Mouse (Mus musculus) liver, adult (tissue): ENCODE results near the gene Gm11562.
"Not testable (repeated sequence)": the region's sequence is repeated elsewhere in the genome, so short reads cannot be mapped to it uniquely, and the experiment has no call there.

Source experiments
- GATA4 ChIP-seq: IDR thresholded peaks from 2 replicates; pipeline ENCODE4 v1.6.1; 2014; ENCODE audit warnings: mild to moderate bottlenecking, low read length; ENCODE audit not compliant: insufficient replicate concordance

Gm11562 gene

DNA sequence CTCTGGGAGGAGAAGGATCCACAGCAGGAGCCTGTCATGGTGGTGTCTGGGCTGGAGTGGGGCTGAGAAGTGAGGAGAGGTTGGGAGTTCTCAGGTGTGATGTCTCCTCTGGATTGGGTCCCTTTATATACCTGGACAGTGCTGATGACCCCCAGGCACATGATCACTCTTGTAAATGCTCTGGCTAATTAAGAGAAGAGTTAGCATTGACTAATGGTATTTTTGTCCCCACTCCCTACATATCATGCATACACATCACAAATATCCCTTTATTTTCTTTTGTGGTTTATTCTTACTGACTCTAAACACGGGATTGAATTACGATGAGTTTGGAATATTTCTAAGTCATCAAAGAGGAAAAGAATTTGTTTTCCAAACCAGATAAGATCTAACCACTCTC is at the start of gene Gm11562:
Gene Gm11562 (minus strand): TSS at position 101 of the 400 bp plus-strand sequence.
- no peak for TF ChIP-seq GATA4

GRCm38 (mm10) chr11:99665860-99666259 is 45.6 kb upstream of the Gm11562 start, which contains the start of gene Krtap4-6:
TSS of gene Krtap4-6 (minus strand) at chr11:99665960.
- TF ChIP-seq GATA4 = no peak

- no peak for TF ChIP-seq GATA4
These were observed 42.6 kb upstream of the Gm11562 start for GRCm38 (mm10) chr11:99662802-99663201.

- no peak for TF ChIP-seq GATA4
These were observed 39.0 kb upstream of the Gm11562 start for GRCm38 (mm10) chr11:99659256-99659655.

DNA sequence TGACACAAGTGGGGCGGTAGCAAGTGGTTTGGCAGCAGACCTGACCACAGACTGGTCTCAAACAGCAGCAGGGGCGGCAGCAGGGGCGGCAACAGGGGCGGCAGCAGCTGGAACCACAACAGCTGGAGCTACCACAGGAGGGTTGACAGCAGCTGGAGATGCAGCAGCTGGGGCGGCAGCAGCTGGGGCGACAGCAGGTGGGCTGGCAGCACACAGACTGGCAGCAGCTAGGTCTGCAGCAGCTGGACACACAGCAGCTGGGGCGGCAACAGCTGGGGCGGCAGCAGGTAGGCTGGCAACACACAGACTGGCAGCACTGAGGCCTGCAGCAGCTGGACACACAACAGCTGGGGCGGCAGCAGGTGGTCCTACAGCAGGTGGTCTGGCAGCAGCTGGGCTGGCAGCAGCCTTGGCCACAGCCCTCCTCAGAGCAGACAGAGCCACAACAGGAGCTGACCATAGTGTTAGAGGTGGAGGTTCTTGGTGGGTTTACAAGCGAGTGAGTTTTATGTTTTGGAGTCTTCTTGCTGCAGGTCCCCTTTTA is 38.3 kb upstream of the Gm11562 start, which contains the start of gene Gm11563:
Gene Gm11563 (minus strand): TSS at position 494 of the 544 bp plus-strand sequence.
- not testable (repeated sequence) for TF ChIP-seq GATA4

DNA sequence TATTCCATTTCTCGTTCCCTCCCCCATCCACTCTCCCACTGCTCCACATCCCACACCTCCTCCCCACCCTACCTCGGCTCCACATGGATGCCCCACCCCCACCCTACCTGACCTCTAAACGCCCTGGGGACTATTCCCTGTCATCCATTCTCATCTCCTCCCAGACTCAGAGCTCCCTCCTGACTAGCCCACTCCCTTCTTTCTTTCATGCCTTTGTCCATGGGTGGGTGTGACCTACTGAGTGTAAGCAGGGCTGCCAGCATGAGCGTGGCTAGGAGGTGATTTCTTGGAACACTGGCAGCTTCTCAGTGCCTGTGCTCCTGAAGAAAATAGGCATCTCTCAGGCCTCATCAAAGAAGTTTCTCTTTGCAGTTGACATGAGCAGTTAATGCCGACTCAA is 36.8 kb upstream of the Gm11562 start:
- TF ChIP-seq GATA4 = no peak

GRCm38 (mm10) chr11:99650136-99650535 is 29.9 kb upstream of the Gm11562 start, which contains the start of gene Gm11555:
TSS of gene Gm11555 (minus strand) at chr11:99650236.
- TF ChIP-seq GATA4 = no peak

DNA sequence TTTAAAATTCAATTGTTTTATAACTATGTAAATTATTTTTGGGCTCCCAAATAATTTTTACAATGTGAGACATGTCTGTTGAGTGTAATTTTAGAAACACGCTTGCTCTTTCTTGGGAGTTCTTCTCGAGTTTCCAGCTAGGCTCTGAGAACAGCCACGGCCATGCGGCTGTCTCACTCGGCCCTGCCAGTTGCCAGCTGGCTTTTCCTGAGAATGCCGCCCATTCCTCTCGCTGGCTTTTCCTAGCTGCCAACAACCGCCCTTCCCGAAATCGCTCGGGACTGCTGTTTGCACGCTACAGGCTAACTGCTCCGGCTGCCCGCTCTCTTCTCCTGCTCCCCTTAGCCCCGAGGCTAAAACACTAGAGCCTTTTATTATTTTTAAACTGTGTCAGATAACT is 26.2 kb upstream of the Gm11562 start:
- no peak for TF ChIP-seq GATA4

GRCm38 (mm10) chr11:99644351-99644750 is 24.1 kb upstream of the Gm11562 start:
- TF ChIP-seq GATA4 = no peak

DNA sequence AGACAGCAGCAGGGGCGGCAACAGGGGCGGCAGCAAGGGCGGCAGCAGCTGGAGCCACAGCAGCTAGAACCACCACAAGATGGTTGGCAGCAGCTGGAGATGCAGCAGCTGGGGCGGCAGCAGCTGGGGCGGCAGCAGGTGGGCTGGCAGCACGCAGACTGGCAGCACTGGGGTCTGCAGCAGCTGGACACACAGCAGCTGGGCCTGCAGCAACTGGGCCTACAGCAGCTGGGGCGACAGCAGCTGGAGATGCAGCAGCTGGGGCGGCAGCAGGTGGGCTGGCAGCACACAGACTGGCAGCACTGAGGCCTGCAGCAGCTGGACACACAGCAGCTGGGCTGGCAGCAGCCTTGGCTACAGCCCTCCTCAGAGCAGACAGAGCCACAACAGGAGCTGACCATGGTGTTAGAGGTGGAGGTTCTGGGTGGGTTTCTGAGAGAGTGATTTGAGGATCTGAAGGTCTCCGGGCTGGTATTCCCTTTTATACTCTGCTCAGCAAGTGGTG is 23.5 kb upstream of the Gm11562 start, which contains the start of gene Krtap4-7:
Gene Krtap4-7 (minus strand): TSS at position 455 of the 505 bp plus-strand sequence.
- not testable (repeated sequence) for TF ChIP-seq GATA4

GRCm38 (mm10) chr11:99640926-99641325 is 20.7 kb upstream of the Gm11562 start:
- TF ChIP-seq GATA4 = no peak

- no peak for TF ChIP-seq GATA4
These were observed 16.9 kb upstream of the Gm11562 start for GRCm38 (mm10) chr11:99637086-99637485.

GRCm38 (mm10) chr11:99634653-99635134 is 14.5 kb upstream of the Gm11562 start, which contains the start of gene Krtap4-2:
TSS of gene Krtap4-2 (minus strand) at chr11:99635084.
- no peak for TF ChIP-seq GATA4

- no peak for TF ChIP-seq GATA4
These were observed 13.1 kb upstream of the Gm11562 start for GRCm38 (mm10) chr11:99633293-99633692.

- TF ChIP-seq GATA4 = no peak
These were observed 10.7 kb upstream of the Gm11562 start for GRCm38 (mm10) chr11:99630890-99631289.

DNA sequence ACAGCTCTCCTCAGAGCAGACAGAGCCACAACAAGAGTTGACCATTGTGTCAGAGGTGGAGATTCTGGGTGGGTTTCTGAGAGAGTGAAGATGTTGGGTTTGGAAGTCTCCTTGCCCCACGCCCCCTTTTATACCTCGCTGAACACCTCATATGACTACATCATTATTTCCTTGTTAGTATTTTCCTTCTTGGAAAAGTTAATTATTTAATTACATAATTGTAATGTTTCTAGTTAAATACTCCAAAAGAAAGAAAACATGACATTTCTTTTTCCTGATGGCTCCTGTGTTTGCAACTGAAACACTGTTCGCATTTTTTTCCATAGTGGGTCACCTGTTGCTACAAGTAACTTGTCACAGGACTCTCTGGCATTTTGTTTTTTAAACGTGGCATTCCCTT is 7.9 kb upstream of the Gm11562 start, which contains the start of gene Krtap4-1:
Gene Krtap4-1 (minus strand): TSS at position 101 of the 400 bp plus-strand sequence.
- TF ChIP-seq GATA4 = no peak
